Mouse (Mus musculus) thymus, adult 18-20 months (tissue): Measurements from ENCODE around the gene Ppp1r3e.

Experiments used
- DNase-seq, 2 experiments: peaks; one replicate each; pipeline ENCODE4 v3.0.0; 2022; ENCODE audit warnings: mixed read lengths in 2 of 2

Ppp1r3e gene

GRCm38 (mm10) chr14:54876539-54877047, 757 bp downstream of the Ppp1r3e start:
- DNase-seq: peak; percentile 71 to 78

- DNase-seq: no peak
Observed at GRCm38 (mm10) chr14:54875844-54876538, 1.4 kb downstream of the Ppp1r3e start.

GRCm38 (mm10) chr14:54874165-54874564, 3.2 kb downstream of the Ppp1r3e start:
- DNase-seq: no peak

GRCm38 (mm10) chr14:54870861-54871260, 6.5 kb downstream of the Ppp1r3e start, which contains the start of gene Homez:
Homez (minus strand) TSS chr14:54870961.
- DNase-seq: no peak

GRCm38 (mm10) chr14:54868026-54868425, 9.3 kb downstream of the Ppp1r3e start:
- DNase-seq: no peak

- no peak for DNase-seq
Observed at GRCm38 (mm10) chr14:54866936-54867335, 10.4 kb downstream of the Ppp1r3e start.

GRCm38 (mm10) chr14:54866268-54866667, 11.1 kb downstream of the Ppp1r3e start:
- DNase-seq: no peak

- DNase-seq: no peak
Observed at GRCm38 (mm10) chr14:54865626-54866025, 11.7 kb downstream of the Ppp1r3e start.

GRCm38 (mm10) chr14:54864313-54865036, 12.9 kb downstream of the Ppp1r3e start:
- DNase-seq: no peak

GRCm38 (mm10) chr14:54863501-54864312, 13.6 kb downstream of the Ppp1r3e start:
- peak; percentile 76 to 78 for DNase-seq

- DNase-seq: peak in 1 of 2 experiments; percentile 19
Observed at GRCm38 (mm10) chr14:54860511-54860910, 16.8 kb downstream of the Ppp1r3e start.

GRCm38 (mm10) chr14:54857891-54858290, 19.5 kb downstream of the Ppp1r3e start:
- no peak for DNase-seq

GRCm38 (mm10) chr14:54856703-54857102, 20.6 kb downstream of the Ppp1r3e start:
- DNase-seq: no peak

GRCm38 (mm10) chr14:54855726-54856125, 21.6 kb downstream of the Ppp1r3e start:
- DNase-seq: no peak

GRCm38 (mm10) chr14:54843461-54843860, 33.9 kb downstream of the Ppp1r3e start:
- no peak for DNase-seq

- DNase-seq: no peak
Observed at GRCm38 (mm10) chr14:54823716-54824115, 53.6 kb downstream of the Ppp1r3e start.
